Mouse (Mus musculus) hindbrain, embryonic 10.5 days (tissue): Measurements from ENCODE around the gene Tbc1d14. TPM values are rescaled to one million over a fixed set of nuclear protein-coding genes. Genes with fewer than 3 reads are reported as not detected.

Experiments used
- DNase-seq: peaks from one replicate; pipeline ENCODE4 v3.0.0-alpha.2; 2017; ENCODE audit warnings: low spot score
- H3K27ac ChIP-seq: fragments of 300-500 bp; sonication (generic); 2 replicates; pipeline ENCODE4 v1.5.1; 2016; ENCODE audit warnings: mild to moderate bottlenecking, moderate library complexity
- H3K27me3 ChIP-seq: fragments of 300-500 bp; sonication (generic); 2 replicates; pipeline ENCODE4 v1.6.1; 2016; ENCODE audit warnings: mild to moderate bottlenecking; ENCODE audit not compliant: poor library complexity, insufficient read depth, severe bottlenecking
- H3K36me3 ChIP-seq: fragments of 300-500 bp; sonication (generic); 2 replicates; pipeline ENCODE4 v1.6.1; 2016; ENCODE audit warnings: mild to moderate bottlenecking, moderate library complexity
- H3K4me1 ChIP-seq: fragments of 300-500 bp; sonication (generic); replicated peaks from 2 replicates; pipeline ENCODE4 v1.6.1; 2016; ENCODE audit warnings: mild to moderate bottlenecking
- H3K4me3 ChIP-seq: fragments of 300-500 bp; sonication (generic); 2 replicates; pipeline ENCODE4 v1.5.1; 2016; ENCODE audit warnings: mild to moderate bottlenecking, moderate library complexity
- H3K9me3 ChIP-seq: fragments of 300-500 bp; sonication (generic); 2 replicates; pipeline ENCODE4 v1.6.1; 2016; ENCODE audit warnings: mild to moderate bottlenecking, moderate library complexity
- WGBS: fragments of 180-500 bp; shearing (Covaris S2); methylation state at CpG from one replicate; pipeline ENCODE4 v1.1.7; 2016; 5-methylcytosine and 5-hydroxymethylcytosine counted together
- polyA plus RNA-seq: library from polyadenylated mRNA; unstranded; fragments of >200 nt; fragmentation: Nextera tagmentation; extraction: Ambion mirVana; gene quantifications from 2 replicates; pipeline ENCODE4 v1.2.1, GENCODE M21; 2016

Tbc1d14 gene
- polyA plus RNA-seq, 1 experiment from 2014 or later: 44.4 TPM

GRCm38 (mm10) chr5:36597653-36598052, 4.6 kb upstream of the Tbc1d14 start:
- peak; percentile 15 for DNase-seq
- no peaks in the 10 kb centered on the region for H3K9me3 ChIP-seq
- H3K36me3 ChIP-seq: peaks cover 44% of the 10 kb centered on the region
- WGBS: 35% methylated on average over 4 of the region's 4 CpGs
- H3K27me3 ChIP-seq: no peaks in the 10 kb centered on the region
- peaks cover 4% of the 10 kb centered on the region; the same call in 1 of the 2 replicates for H3K4me1 ChIP-seq
- no peak overlapping the region for H3K27ac ChIP-seq
- H3K4me3 ChIP-seq: no peak overlapping the region

- DNase-seq: no peak
Measured at GRCm38 (mm10) chr5:36596225-36596624, 3.1 kb upstream of the Tbc1d14 start.

GRCm38 (mm10) chr5:36595115-36595514, 2.0 kb upstream of the Tbc1d14 start:
- no peak for DNase-seq
- WGBS: 31% methylated on average over 3 of the region's 3 CpGs
- Histone ChIP-seq H3K4me3 (no peak overlapping the region), H3K27ac (no peak overlapping the region), H3K9me3 (no peaks in the 10 kb centered on the region), H3K36me3 (peaks cover 18% of the 10 kb centered on the region), H3K27me3 (no peaks in the 10 kb centered on the region), H3K4me1 (peaks cover 4% of the 10 kb centered on the region; the same call in 1 of the 2 replicates)

More at GRCm38 (mm10) chr5:36596225-36596624, 3.1 kb upstream of the Tbc1d14 start:
- H3K36me3 ChIP-seq: peaks cover 29% of the 10 kb centered on the region
- no peak overlapping the region for H3K4me3 ChIP-seq
- peaks cover 4% of the 10 kb centered on the region; the same call in 1 of the 2 replicates for H3K4me1 ChIP-seq
- H3K27ac ChIP-seq: no peak overlapping the region
- WGBS: 79% methylated on average over 5 of the region's 5 CpGs
- no peaks in the 10 kb centered on the region for H3K9me3 ChIP-seq
- no peaks in the 10 kb centered on the region for H3K27me3 ChIP-seq

DNA sequence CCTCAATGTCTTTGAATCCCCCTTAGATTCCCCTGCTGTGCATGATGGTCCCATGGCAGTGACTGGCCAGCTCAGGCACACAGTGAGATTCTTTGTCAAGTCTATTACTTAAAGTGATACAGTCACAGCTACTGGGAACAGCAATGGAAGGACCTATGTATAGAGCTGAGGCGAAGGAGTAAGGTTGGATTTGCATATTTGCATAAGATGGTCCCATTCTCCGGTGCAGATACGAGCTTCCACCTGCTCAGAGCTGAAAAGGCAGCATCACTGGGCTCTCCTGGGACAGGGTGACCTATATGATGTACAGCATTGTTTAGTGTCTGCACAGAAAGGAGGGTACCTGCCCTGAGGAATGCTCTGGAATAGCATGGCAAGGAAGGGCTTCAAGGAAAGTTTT, 1.3 kb upstream of the Tbc1d14 start:
- Histone ChIP-seq H3K36me3 (peaks cover 11% of the 10 kb centered on the region), H3K9me3 (no peaks in the 10 kb centered on the region)
- 81% methylated on average over 3 of the region's 3 CpGs for WGBS

GRCm38 (mm10) chr5:36590499-36590920, 2.6 kb downstream of the Tbc1d14 start:
- DNase-seq: no peak
- WGBS: 75% methylated on average over 5 of the region's 5 CpGs
- Histone ChIP-seq H3K27me3 (no peaks in the 10 kb centered on the region), H3K4me1 (no peaks in the 10 kb centered on the region), H3K9me3 (no peaks in the 10 kb centered on the region), H3K27ac (no peak overlapping the region), H3K4me3 (no peak overlapping the region), H3K36me3 (no peaks in the 10 kb centered on the region)

More for the DNA sequence above, 1.3 kb upstream of the Tbc1d14 start:
- H3K27me3 ChIP-seq: no peaks in the 10 kb centered on the region
- no peak overlapping the region for H3K27ac ChIP-seq
- H3K4me1 ChIP-seq: peaks cover 4% of the 10 kb centered on the region; the same call in 1 of the 2 replicates
- no peak for DNase-seq
- H3K4me3 ChIP-seq: no peak overlapping the region

GRCm38 (mm10) chr5:36584299-36584698, 8.8 kb downstream of the Tbc1d14 start:
- Histone ChIP-seq H3K4me1 (peaks cover 33% of the 10 kb centered on the region), H3K36me3 (no peaks in the 10 kb centered on the region), H3K4me3 (no peak overlapping the region), H3K27ac (no peak overlapping the region), H3K9me3 (no peaks in the 10 kb centered on the region), H3K27me3 (no peaks in the 10 kb centered on the region)
- DNase-seq: no peak
- 63% methylated on average over 6 of the region's 6 CpGs for WGBS

DNA sequence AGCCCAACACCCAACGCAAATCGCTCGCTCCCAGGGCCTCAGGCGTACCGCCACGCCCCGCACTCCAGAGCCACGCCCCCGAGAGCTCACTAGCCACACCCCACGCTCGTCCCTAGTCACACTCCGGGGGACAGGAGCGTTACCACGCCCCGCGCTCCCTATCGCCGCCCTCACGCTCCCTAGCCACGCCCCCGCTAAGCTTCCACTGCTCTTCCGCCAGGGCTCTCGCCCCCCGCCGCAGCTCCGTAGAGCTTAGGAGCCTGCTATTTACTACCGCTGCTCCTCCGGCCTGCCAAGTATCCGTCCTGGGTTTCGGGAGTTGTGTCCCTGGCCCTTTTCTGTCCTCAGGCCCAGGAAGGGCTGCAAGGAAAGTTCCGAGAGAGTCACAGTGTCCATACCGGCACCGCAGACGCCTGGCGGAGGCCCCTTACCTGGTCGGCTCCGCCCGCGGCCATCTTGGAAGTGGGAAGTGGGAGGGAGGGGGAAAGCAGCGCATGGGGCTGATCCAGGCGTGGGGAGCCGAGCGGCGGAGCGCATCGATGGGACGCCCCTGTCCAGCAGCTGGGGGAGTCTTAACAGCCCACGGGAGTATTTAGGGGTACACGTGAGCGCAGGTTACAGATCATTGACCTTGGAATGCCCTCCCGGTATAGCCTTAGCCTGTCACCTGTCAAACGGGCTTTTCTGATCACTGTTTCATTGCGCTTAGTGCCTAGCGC, 11.0 kb downstream of the Tbc1d14 start:
- no peaks in the 10 kb centered on the region for H3K9me3 ChIP-seq
- no peaks in the 10 kb centered on the region for H3K27me3 ChIP-seq
- peak; percentile 99 for DNase-seq
- H3K36me3 ChIP-seq: no peaks in the 10 kb centered on the region
- peak overlapping the region; percentile 67 for H3K4me3 ChIP-seq
- peak overlapping the region; percentile 90 for H3K27ac ChIP-seq
- 2% methylated on average over 54 of the region's 54 CpGs for WGBS
- peaks cover 33% of the 10 kb centered on the region for H3K4me1 ChIP-seq

DNA sequence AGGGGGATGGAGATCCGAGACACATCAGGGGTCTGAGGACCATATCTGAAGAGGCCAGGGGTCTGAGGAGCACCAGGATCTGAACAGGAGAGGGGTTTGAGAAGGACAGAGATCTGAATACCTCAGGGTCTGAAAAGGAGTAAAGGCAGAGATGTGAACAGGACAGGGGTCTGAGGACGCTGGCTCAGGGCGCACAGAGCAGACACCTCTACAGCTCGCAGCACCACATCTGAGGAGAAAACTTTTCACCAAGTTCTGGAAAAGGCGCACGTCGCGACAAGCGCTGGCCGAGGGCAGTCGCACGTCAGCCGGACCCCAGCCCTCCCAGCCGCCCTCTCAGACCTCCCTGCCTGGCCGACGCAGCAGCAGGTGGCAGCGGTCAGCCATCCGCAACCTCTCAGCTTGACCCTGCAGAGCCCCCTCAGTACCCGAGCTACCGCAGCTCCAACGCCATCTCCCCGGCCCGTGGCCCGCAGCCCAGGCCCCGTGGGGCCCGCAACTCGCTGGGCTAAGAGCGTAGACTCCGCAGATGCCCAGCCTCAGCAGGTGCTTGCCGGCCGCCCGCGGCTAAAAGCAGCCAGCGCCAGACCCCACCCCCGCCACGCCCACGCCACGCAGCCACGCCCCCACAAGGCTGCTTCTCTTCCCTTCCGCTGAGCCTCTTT, 11.7 kb downstream of the Tbc1d14 start:
- Histone ChIP-seq H3K4me3 (peak overlapping the region; percentile 67), H3K4me1 (peaks cover 33% of the 10 kb centered on the region), H3K27me3 (no peaks in the 10 kb centered on the region), H3K27ac (peak overlapping the region; percentile 90), H3K36me3 (no peaks in the 10 kb centered on the region), H3K9me3 (no peaks in the 10 kb centered on the region)
- DNase-seq: no peak
- WGBS: 1% methylated on average over 40 of the region's 40 CpGs

DNA sequence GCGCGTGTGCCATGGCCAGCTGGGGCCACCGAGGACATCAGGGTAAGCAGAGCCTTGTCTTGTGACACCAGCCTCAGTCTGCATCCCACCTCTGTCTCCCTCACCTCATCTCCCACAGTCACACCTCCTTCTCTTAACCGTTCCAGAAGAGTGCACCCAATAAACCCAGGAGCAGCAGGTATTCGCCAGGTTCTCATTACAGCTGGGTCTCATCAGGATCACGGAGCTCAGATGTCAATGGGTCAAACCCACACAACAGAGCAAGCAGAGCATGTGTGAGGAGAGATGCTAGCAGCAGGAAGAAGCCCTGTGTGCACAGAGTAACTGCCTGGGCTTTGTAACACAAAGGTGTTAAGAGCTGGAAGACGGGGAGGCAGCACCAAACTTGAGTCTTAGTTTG, 13.1 kb downstream of the Tbc1d14 start:
- Histone ChIP-seq H3K27me3 (no peaks in the 10 kb centered on the region), H3K27ac (no peak overlapping the region), H3K4me3 (no peak overlapping the region), H3K4me1 (peaks cover 39% of the 10 kb centered on the region), H3K9me3 (no peaks in the 10 kb centered on the region), H3K36me3 (no peaks in the 10 kb centered on the region)
- WGBS: 83% methylated on average over 7 of the region's 7 CpGs
- no peak for DNase-seq

DNA sequence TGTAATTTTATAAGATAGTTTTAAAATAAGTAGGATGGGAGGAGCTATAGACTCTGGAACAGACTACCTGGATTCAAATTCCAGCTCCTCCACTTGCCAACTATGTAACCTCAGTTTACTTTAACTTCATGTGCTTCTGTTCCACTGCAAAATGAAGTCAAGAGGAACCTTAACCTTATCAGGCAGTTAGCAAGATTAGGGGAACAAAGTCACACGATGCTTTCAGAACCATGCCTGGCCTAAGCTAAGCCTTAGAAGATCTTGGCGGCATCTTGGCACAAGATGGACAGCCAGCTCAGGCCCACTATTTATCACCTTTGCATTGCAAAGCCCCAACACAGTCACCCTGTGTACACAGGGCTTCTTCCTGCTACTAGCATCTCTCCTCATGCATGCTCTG, 14.1 kb downstream of the Tbc1d14 start:
- no peaks in the 10 kb centered on the region for H3K9me3 ChIP-seq
- no peak overlapping the region for H3K27ac ChIP-seq
- 88% methylated on average over 2 of the region's 2 CpGs for WGBS
- no peaks in the 10 kb centered on the region for H3K27me3 ChIP-seq
- peaks cover 48% of the 10 kb centered on the region for H3K4me1 ChIP-seq
- no peaks in the 10 kb centered on the region for H3K36me3 ChIP-seq
- no peak overlapping the region for H3K4me3 ChIP-seq
- DNase-seq: no peak

GRCm38 (mm10) chr5:36576457-36576856, 16.6 kb downstream of the Tbc1d14 start:
- Histone ChIP-seq H3K36me3 (peaks cover 2% of the 10 kb centered on the region), H3K27me3 (no peaks in the 10 kb centered on the region), H3K27ac (no peak overlapping the region), H3K4me3 (no peak overlapping the region), H3K4me1 (peaks cover 40% of the 10 kb centered on the region), H3K9me3 (no peaks in the 10 kb centered on the region)
- DNase-seq: no peak
- 91% methylated on average over 3 of the region's 3 CpGs for WGBS

- H3K4me3 ChIP-seq: no peak overlapping the region
- peaks cover 10% of the 10 kb centered on the region for H3K36me3 ChIP-seq
- peaks cover 33% of the 10 kb centered on the region for H3K4me1 ChIP-seq
- WGBS: 82% methylated on average over 1 of the region's 1 CpGs
- no peaks in the 10 kb centered on the region for H3K9me3 ChIP-seq
- DNase-seq: no peak
- no peaks in the 10 kb centered on the region for H3K27me3 ChIP-seq
- no peak overlapping the region for H3K27ac ChIP-seq
Measured at GRCm38 (mm10) chr5:36575745-36576144, 17.3 kb downstream of the Tbc1d14 start.

DNA sequence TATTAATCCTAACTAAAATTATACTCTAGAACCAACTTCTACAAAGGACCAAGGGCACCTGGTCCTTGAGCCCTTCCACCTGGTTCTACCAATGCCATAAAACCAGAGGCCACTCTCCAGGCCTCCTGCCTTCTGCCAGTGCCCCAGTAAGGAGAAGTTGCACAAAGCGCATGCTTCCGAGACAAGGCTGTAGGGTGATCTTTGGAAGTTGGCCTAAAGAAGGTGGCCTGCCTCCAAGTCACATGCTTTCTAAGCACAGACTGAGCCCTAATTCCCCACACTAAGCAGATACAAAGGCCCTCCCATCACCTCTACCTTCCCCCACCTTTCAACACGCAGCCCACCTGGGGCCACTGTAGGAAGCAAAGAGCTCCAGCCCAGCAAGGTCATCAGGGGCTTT, 17.8 kb downstream of the Tbc1d14 start:
- no peaks in the 10 kb centered on the region for H3K27me3 ChIP-seq
- WGBS: 85% methylated on average over 3 of the region's 3 CpGs
- no peak for DNase-seq
- H3K27ac ChIP-seq: no peak overlapping the region
- peaks cover 29% of the 10 kb centered on the region for H3K4me1 ChIP-seq
- peaks cover 14% of the 10 kb centered on the region for H3K36me3 ChIP-seq
- H3K9me3 ChIP-seq: no peaks in the 10 kb centered on the region
- no peak overlapping the region for H3K4me3 ChIP-seq
